Mouse (Mus musculus): ENCODE measurements around the gene Ankrd53.
"Not testable (repeated sequence)": the region's sequence is repeated elsewhere in the genome, so short reads cannot be mapped to it uniquely, and the experiment has no call there.

Gene Ankrd53

DNA sequence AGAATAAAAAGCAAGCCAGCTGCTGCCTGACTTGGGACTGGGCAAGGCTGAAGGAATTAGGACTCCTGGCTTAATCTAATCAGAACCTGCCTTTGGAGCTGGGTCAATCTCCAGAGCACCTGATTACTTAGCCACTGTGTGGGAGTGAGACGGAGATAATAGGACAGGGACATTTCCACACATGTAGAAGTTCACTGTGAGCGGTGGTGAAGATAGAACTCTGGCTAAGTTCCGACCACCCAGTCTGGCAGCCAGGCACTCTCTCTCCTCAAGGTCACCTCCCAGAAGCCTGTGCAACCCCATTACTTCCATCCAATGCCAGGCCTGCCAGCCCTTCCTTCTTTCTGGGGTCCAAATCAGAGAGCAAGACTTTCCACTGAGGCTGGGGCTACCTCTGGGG is 4.5 kb downstream of the Ankrd53 start:
- no peak for DNase-seq (ENCODE audit: low read depth, low spot score)

DNA sequence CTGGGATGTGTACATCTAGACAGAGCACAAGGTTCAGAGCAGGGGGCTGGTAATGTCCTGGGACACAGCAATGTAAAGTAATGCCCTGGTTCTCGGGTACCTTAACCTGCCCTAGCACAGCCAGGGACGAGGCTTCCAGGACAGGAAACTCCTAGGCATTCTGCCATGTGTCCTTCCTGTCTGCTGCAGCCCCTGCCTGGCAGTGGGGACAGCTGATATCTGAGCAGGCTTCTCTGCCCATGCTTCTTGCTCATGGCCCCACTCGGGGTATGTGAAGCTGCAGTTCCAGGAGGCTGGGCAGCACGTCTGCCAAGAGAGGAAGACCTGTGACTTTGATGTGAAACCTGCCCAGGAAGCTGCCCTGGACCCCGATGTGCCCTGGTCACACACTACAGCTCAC is 6.0 kb downstream of the Ankrd53 start:
- DNase-seq (ENCODE audit: low read depth, low spot score): no peak

- DNase-seq (ENCODE audit: low read depth, low spot score): no peak
Observed at GRCm38 (mm10) chr6:83774126-83774525, 11.7 kb downstream of the Ankrd53 start.

DNA sequence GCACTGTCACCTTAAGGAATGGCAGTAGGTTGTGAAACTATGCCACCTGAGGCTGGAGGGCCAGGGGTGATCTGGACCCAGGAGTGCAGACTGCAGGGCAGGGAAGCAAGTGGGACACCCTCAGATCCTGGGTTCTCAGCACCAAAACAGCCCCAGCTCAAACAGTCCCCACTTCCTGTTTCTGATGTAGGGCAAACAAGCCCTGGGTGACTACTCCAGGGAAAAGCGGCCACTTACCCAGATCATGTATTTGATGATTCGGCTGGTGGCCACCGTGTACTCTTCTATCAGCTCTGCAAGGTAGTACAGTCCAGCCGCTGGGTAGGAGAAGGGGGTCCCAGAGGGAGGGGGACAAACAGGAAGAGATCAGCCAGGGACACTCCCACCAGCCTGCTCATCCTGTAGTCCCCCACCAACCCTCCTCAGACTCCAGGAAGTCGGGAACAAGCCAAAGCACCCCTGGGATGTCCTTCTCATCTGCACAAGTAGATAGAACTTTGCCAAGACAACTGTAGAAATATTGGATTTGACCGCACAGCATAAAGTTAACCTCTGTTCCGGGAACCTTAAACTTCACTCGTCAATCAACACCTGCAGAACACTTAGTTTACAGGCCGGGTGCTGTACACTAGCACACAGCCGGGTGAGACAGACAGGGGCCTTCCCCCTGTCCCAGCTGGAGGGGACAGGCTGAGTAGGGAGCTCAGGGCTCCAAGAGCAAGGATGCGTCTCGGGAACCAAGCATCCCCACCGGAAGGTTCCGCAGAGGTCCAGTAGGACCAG is 12.5 kb downstream of the Ankrd53 start:
- DNase-seq (ENCODE audit: low read depth, low spot score): peak; percentile 24

- peak; percentile 73 for DNase-seq (ENCODE audit: low read depth, low spot score)
Observed at GRCm38 (mm10) chr6:83775638-83776293, 13.3 kb downstream of the Ankrd53 start, which contains the start of gene Tex261. Gene Tex261, minus strand, starts transcription at chr6:83775813.

DNA sequence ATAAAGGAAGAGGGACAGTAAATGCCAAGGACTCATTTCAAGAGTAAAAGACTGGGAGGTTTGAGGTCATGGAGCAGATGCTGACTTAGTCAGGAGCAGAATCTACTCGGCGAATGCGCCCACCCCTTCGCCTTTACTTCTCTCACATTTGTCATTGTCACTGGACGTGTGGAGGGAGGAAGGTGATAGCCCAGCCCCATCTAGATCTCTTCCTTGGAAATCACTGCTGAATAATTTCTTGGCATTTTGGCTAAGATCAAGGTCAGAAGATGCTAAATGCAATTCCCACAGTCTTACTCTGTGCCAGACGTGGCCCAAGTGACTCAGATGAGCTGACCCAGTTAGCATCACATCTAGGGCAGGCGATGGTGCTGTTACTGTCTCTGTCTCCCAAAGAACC is 15.9 kb downstream of the Ankrd53 start:
- DNase-seq (ENCODE audit: low read depth, low spot score): no peak

GRCm38 (mm10) chr6:83779026-83779425 is 16.6 kb downstream of the Ankrd53 start:
- peak; percentile 31 for DNase-seq (ENCODE audit: low read depth, low spot score)

DNA sequence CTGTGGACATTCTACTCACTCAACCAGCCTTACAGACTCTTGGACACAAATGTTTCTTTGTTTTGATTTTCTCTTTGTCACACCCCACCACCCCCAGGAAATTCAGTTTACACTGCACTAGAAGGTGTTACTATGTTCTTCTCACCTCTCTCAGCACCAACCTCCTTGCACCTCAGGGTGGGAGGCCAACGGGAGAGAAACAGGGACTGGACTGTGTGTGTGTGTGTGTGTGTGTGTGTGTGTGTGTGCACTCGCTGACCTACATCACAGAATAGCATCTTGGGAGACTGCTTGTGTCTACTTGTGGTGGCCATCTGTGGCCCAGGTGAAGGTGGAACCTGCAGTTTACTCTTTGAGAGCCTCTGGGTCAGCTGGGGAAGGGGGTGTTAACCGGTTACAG is 24.0 kb downstream of the Ankrd53 start:
- DNase-seq (ENCODE audit: low read depth, low spot score): no peak

DNA sequence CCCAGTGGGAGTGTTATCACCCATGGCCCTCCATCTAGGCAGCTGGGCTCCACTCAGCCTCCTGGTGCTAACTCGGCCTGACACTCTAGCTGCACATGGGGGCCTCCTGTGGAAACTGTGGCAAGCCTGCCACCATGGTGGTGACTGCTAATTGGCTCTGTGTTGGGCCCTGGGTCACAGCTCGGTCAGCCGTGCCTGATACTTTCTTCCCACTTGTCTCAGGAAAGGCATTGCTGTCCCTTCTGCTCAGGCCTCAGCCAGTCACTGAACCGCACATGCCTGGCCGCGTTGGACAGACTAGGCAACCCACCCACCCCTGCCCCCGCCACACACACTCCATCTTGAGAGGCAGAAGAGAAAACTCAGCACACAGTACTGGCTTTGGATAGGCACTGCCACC is 26.1 kb downstream of the Ankrd53 start:
- no peak for DNase-seq (ENCODE audit: low read depth, low spot score)

DNA sequence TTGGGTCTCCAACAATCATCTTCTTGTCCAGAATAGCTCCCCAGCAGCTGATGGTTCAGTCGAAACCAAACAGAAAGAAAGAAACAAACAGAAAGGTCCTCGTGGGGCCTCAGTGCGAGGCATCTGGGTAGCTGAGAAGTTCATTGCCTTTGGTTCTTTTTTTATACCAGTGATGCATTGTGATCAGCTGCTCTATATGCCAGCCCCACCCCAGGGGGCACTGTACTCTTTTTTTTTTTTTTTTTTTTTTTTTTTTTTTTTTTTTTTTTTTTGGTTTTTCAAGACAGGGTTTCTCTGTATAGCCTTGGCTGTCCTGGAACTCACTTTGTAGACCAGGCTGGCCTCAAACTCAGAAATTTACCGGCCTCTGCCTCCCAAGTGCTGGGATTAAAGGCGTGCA is 28.1 kb downstream of the Ankrd53 start:
- not testable (repeated sequence) for DNase-seq (ENCODE audit: low read depth, low spot score)

GRCm38 (mm10) chr6:83791251-83791890 is 28.9 kb downstream of the Ankrd53 start:
- no peak for DNase-seq (ENCODE audit: low read depth, low spot score)

DNA sequence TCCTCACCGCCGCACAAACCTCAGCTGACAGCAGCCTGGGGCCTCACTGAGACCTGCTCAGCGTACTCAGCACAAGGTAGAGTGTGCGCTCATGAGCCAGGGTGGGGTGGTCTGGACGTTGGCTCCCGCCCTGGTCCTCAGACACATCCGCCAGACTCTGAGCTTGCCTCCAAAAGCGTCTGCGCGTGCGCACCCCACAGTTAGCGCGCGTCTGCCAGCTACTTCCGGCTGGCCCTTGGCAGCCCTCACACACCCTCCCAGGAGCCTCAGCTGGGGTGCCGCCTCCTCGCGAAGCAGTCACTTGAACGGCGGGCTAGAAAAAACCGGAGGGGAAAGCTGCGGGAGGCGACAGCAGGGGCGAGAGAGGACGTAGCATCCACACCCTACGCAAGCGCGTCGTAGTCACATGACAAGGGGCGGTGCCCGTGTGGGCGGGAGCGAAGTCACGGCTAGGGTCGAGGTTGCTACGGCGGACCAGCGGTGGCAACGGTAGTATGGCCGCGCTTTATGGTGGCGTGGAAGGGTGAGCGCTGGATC is 32.4 kb downstream of the Ankrd53 start, which contains the start of gene Nagk:
Nagk (plus strand) TSS at position 223 of the 537 bp plus-strand sequence.
- peak; percentile 77 for DNase-seq (ENCODE audit: low read depth, low spot score)

GRCm38 (mm10) chr6:83795492-83795900 is 33.1 kb downstream of the Ankrd53 start:
- no peak for DNase-seq (ENCODE audit: low read depth, low spot score)

DNA sequence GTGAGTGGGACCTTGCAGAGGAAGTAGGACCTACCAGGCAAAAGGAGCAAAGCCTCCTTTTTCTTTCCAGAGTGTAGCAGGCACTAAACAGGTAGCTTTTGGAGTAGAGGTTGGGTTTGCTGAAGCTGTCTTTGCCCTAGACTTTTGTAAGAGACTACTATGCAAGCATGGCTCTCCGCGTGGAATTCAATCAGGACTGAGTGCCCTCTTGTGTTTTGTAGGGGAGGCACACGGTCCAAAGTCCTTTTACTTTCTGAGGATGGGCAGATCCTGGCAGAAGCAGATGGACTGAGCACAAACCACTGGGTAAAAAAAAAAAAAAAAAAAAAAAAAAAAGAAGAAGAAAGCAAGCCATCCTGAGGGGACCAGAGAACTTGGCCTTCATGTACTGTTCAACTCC is 34.2 kb downstream of the Ankrd53 start:
- DNase-seq (ENCODE audit: low read depth, low spot score): no peak

- no peak for DNase-seq (ENCODE audit: low read depth, low spot score)
Observed at GRCm38 (mm10) chr6:83802033-83802432, 39.6 kb downstream of the Ankrd53 start.

DNA sequence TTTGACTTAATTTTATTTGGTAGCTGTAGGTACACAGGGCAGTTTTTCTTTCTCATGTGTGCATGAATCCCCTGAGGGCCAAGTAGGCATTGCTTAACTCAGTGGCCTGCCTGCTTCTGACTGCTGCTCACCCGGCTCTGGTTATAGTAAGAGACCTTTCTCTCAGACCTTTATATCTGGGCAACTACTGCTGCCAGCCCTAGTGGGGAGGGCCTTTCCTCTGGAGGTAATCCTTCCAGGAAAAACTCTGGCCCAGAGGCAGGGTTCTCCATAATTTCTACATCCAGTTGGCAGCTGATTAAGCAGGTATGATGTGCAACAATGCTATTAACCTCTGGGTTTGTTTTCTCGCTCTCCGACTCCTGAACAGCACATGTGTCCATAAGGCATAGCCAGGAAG is 40.4 kb downstream of the Ankrd53 start:
- no peak for DNase-seq (ENCODE audit: low read depth, low spot score)

DNA sequence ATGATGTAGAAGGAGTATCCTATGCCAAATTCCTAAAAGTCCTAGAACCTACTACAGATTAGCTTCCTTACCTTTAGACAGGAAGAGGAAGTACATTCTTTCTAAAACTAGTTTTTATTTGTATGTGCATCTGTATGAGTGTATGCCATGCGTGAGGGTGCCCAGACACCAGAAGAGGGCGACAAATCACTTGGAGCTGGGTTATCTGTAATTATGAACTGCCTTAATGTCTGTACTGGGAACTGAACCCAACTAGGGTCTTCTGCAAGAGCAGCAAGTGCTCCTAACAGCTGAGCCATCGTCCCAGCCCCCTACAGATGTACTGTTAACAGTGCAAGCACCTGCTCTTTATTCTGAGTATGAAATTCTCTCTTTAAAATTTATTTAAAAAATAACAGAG is 53.4 kb downstream of the Ankrd53 start:
- no peak for DNase-seq (ENCODE audit: low read depth, low spot score)
